ENCODE assay signal across 8 mouse cellular contexts in the genomic region with DNA sequence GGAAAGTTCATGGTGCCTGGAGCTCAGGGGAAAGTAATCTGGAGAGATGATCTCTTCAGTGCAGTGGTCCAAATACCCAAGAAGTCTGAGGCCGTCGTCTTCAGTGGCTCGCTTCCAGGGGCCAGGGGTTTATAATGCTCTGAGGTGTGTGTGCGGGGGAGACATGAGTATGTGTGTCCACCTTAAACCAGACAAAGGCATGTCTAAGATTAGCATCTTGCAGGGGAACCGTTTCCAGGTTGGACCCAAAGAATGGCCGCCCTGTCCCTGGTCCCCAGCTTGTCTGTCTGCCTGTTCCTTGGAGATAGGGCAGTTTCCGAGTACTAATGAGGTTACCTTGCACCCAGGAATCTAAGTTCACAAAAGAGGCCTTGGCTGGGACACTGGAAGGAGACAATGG. TPM values are rescaled to one million over a fixed set of nuclear protein-coding genes. Genes with fewer than 3 reads are reported as not detected.
DNase-seq lines count a peak whose midpoint lies in the region; ATAC-seq and TF ChIP-seq lines count a peak whose summit lies in the region.
"Had no signal": no experiment of that assay in that cellular context is flagged by ENCODE, and none has a peak within 500 bp of the region (broad histone marks: within the 10 kb centered on the region; RNA-seq: fewer than 3 reads in every experiment).

A gene (minus strand): TSS at position 101 of the 400 bp plus-strand sequence.

- H3K36me3 ChIP-seq in lung, embryonic 16.5 days (ENCODE audit: control insufficient read depth, insufficient read depth, low read length): no peaks in the 10 kb centered on the region
- no peaks in the 10 kb centered on the region for H3K36me3 ChIP-seq in forebrain, embryonic 12.5 days (replicated peaks)
- no peaks in the 10 kb centered on the region for H3K36me3 ChIP-seq in limb, embryonic 12.5 days
- H3K36me3 ChIP-seq in small intestine, adult 2 months (ENCODE audit: control insufficient read depth, insufficient read depth, low read length): no peaks in the 10 kb centered on the region

- H3K4me2 ChIP-seq in lung, embryonic 16.5 days (ENCODE audit: low read depth, low read length): peak within 1 kb of the TSS; percentile 88
- H3K4me2 ChIP-seq in forebrain, embryonic 12.5 days: peak within 1 kb of the TSS; percentile 75
- peak within 1 kb of the TSS; percentile 71 for H3K4me2 ChIP-seq in limb, embryonic 12.5 days

- no peak for DNase-seq in lung, postnatal 4 days
- no peak for DNase-seq in cerebellum, adult 11-12 months
- DNase-seq: adrenal gland, postnatal 25 days had no signal

- H3K9ac ChIP-seq in lung, embryonic 16.5 days (ENCODE audit: low read length): peak within 1 kb of the TSS; percentile 55
- H3K9ac ChIP-seq in forebrain, embryonic 12.5 days: peak within 1 kb of the TSS; percentile 52
- H3K9ac ChIP-seq in limb, embryonic 12.5 days (replicated peaks): peak within 1 kb of the TSS; percentile 50; the same call in 1 of the 2 replicates

- no peak for TF ChIP-seq POLR2A in small intestine, adult 2 months (IDR thresholded peaks at IDR 0.05; ENCODE audit: low read depth, low read length)

- H3K27ac ChIP-seq in lung, embryonic 16.5 days (ENCODE audit: low read length): no peak within 1 kb of the TSS
- no peak within 1 kb of the TSS for H3K27ac ChIP-seq in forebrain, embryonic 12.5 days
- H3K27ac ChIP-seq in limb, embryonic 12.5 days: no peak within 1 kb of the TSS
- H3K27ac ChIP-seq in small intestine, adult 2 months (ENCODE audit: insufficient read depth, low read depth, low read length): no peak within 1 kb of the TSS

- ATAC-seq in lung, embryonic 16.5 days (ENCODE audit: low read depth): no peak
- no peak for ATAC-seq in forebrain, embryonic 12.5 days (ENCODE audit: low FRiP score)
- no peak for ATAC-seq in limb, embryonic 12.5 days (ENCODE audit: insufficient number of reproducible peaks, insufficient read depth, low FRiP score, low TSS enrichment, low read depth)
- ATAC-seq in activated CD4-positive, CD25-positive, alpha-beta regulatory T cell, adult 4 months: no peak

- H3K27me3 ChIP-seq in lung, embryonic 16.5 days (ENCODE audit: control insufficient read depth, insufficient read depth, low read depth, low read length): peaks cover 22% of the 10 kb centered on the region
- peaks cover 42% of the 10 kb centered on the region for H3K27me3 ChIP-seq in forebrain, embryonic 12.5 days
- peaks cover 54% of the 10 kb centered on the region for H3K27me3 ChIP-seq in limb, embryonic 12.5 days
- H3K27me3 ChIP-seq in small intestine, adult 2 months (ENCODE audit: control insufficient read depth, insufficient read depth, low read length): peaks cover 9% of the 10 kb centered on the region

- H3K4me3 ChIP-seq in lung, embryonic 16.5 days (ENCODE audit: low read length): peak within 1 kb of the TSS; percentile 55
- peak within 1 kb of the TSS; percentile 43 for H3K4me3 ChIP-seq in forebrain, embryonic 12.5 days (replicated peaks)
- peak within 1 kb of the TSS; percentile 39 for H3K4me3 ChIP-seq in limb, embryonic 12.5 days (replicated peaks)
- H3K4me3 ChIP-seq in small intestine, adult 2 months (ENCODE audit: low read depth, low read length): peak within 1 kb of the TSS; percentile 64

- TF ChIP-seq CTCF in small intestine, adult 2 months (IDR thresholded peaks at IDR 0.05; ENCODE audit: extremely low read depth, insufficient read length, insufficient replicate concordance, low read depth, low read length): no peak

- H3K4me1 ChIP-seq in lung, embryonic 16.5 days (replicated peaks; ENCODE audit: control insufficient read depth, insufficient read depth, low read length): peaks cover 7% of the 10 kb centered on the region
- peaks cover 27% of the 10 kb centered on the region for H3K4me1 ChIP-seq in forebrain, embryonic 12.5 days
- H3K4me1 ChIP-seq in limb, embryonic 12.5 days (replicated peaks): peaks cover 20% of the 10 kb centered on the region
- H3K4me1 ChIP-seq in small intestine, adult 2 months (ENCODE audit: control insufficient read depth, insufficient read depth, insufficient read length, low read length): peaks cover 13% of the 10 kb centered on the region

- no peaks in the 10 kb centered on the region for H3K9me3 ChIP-seq in lung, embryonic 16.5 days (ENCODE audit: control insufficient read depth, low read length)
- H3K9me3 ChIP-seq in forebrain, embryonic 12.5 days: no peaks in the 10 kb centered on the region
- H3K9me3 ChIP-seq in limb, embryonic 12.5 days: no peaks in the 10 kb centered on the region

- WGBS in lung, embryonic 16.5 days: 80% methylated on average over 7 of the region's 7 CpGs
- WGBS in forebrain, embryonic 12.5 days: 88% methylated on average over 7 of the region's 7 CpGs
- WGBS in limb, embryonic 12.5 days: 84% methylated on average over 7 of the region's 7 CpGs
- WGBS in small intestine, adult 2 months: 84% methylated on average over 7 of the region's 7 CpGs

RNA-seq across cellular contexts. Expression of the gene that starts here (rescaled TPM):
- not detected in 2 replicates for polyA plus RNA-seq in lung, embryonic 16.5 days (2015; fragmentation: Nextera tagmentation; extraction: Ambion mirVana)
- polyA plus RNA-seq in forebrain, embryonic 12.5 days (2016; fragmentation: Nextera tagmentation; extraction: Ambion mirVana): 0.36 TPM in 1 of 2 replicates, not detected in the other
- polyA plus RNA-seq in limb, embryonic 12.5 days (2016; fragmentation: Nextera tagmentation; extraction: Ambion mirVana): not detected in 2 replicates
- not detected in 2 replicates for polyA plus RNA-seq in small intestine, adult 2 months (2012; rRNA removed)
- polyA plus RNA-seq in activated CD4-positive, CD25-positive, alpha-beta regulatory T cell, adult 4 months (2017; shearing (Covaris generic)): not detected
